Mouse (Mus musculus) forelimb bud, embryonic 11.5 days (tissue): ENCODE measurements at regions not wholly inside any gene's neighbourhood (a gene's known extent, or its start where the extent isn't known, plus 50 kb on each side); places are given as distances from the start of the nearest gene placed in this dataset.

Experiments
- DNase-seq: peaks from one replicate; pipeline ENCODE4 v3.0.0-alpha.2; 2012; ENCODE audit warnings: low read depth, low spot score

- no peak for DNase-seq
These were observed 168.7 kb downstream of the Zfp36l1 start for GRCm38 (mm10) chr12:79944090-79944489.

- no peak for DNase-seq
These were observed 170.2 kb downstream of the Zfp36l1 start for GRCm38 (mm10) chr12:79942563-79943131.

- no peak for DNase-seq
These were observed 171.0 kb downstream of the Zfp36l1 start for GRCm38 (mm10) chr12:79941828-79942227.

- DNase-seq, result no peak
These were observed 173.4 kb downstream of the Zfp36l1 start for GRCm38 (mm10) chr12:79939436-79939835.

- no peak for DNase-seq
These were observed 174.9 kb downstream of the Zfp36l1 start for GRCm38 (mm10) chr12:79937876-79938275.

- no peak for DNase-seq
These were observed 176.1 kb downstream of the Zfp36l1 start for GRCm38 (mm10) chr12:79936698-79937097.

- DNase-seq, result no peak
These were observed 178.7 kb downstream of the Zfp36l1 start for GRCm38 (mm10) chr12:79934091-79934490.

GRCm38 (mm10) chr12:79932905-79933304, 179.9 kb downstream of the Zfp36l1 start:
- no peak for DNase-seq

- DNase-seq, result no peak
These were observed 181.4 kb downstream of the Zfp36l1 start for GRCm38 (mm10) chr12:79931455-79931854.

- peak; percentile 52 for DNase-seq
These were observed 183.0 kb downstream of the Zfp36l1 start for GRCm38 (mm10) chr12:79929846-79930245.

GRCm38 (mm10) chr12:79928739-79929380, 184.0 kb downstream of the Zfp36l1 start:
- DNase-seq, result peak; percentile 87

- no peak for DNase-seq
These were observed 184.5 kb downstream of the Zfp36l1 start for GRCm38 (mm10) chr12:79928298-79928697.

GRCm38 (mm10) chr12:79925704-79926588, 186.9 kb downstream of the Zfp36l1 start:
- no peak for DNase-seq

- no peak for DNase-seq
These were observed 187.7 kb downstream of the Zfp36l1 start for GRCm38 (mm10) chr12:79924921-79925703.

- DNase-seq, result no peak
These were observed 189.0 kb downstream of the Zfp36l1 start for GRCm38 (mm10) chr12:79923811-79924210.

GRCm38 (mm10) chr12:79921786-79922185, 191.0 kb downstream of the Zfp36l1 start:
- DNase-seq, result no peak

- DNase-seq, result no peak
These were observed 193.8 kb downstream of the Zfp36l1 start for GRCm38 (mm10) chr12:79918983-79919382.

GRCm38 (mm10) chr12:79917634-79918289, 195.1 kb downstream of the Zfp36l1 start:
- no peak for DNase-seq

GRCm38 (mm10) chr12:79916896-79917633, 195.7 kb downstream of the Zfp36l1 start:
- DNase-seq, result no peak

- DNase-seq, result no peak
These were observed 198.9 kb downstream of the Zfp36l1 start for GRCm38 (mm10) chr12:79913898-79914297.
